Mouse (Mus musculus): ENCODE data around the gene Fgfr2. TPM values are rescaled to one million over a fixed set of nuclear protein-coding genes. Genes with fewer than 3 reads are reported as not detected.

Gene Fgfr2
- polyA plus RNA-seq, 1 experiment: 3.0 TPM

DNA sequence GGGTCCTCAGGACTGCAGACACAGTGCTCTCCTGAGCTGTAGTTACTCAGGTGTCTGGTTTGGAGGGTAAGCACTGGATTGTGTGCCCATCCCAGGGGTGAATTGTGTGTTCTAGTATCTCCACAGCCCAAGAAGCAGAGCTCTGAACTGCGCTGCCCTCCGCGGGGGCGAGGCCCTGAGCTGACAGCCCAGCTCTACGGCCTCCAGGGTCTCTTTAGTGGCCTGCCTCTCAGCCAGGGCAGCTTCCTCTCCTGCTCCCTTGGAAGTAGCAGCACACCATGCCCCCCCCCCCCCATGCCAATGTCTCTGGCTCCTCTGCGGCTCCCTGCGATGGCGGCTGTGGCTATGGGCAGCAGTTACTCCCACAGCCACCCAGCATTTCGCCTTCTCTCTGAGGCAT, 411.6 kb downstream of the Fgfr2 start:
- TF ChIP-seq POLR2A (IDR thresholded peaks at IDR 0.05; ENCODE audit: control insufficient read depth, low read depth, low read length): no peak
- no peak for TF ChIP-seq CTCF (IDR thresholded peaks at IDR 0.05; ENCODE audit: control insufficient read depth, insufficient read depth, insufficient replicate concordance, low read depth, low read length)
- no peak overlapping the region for H3K4me3 ChIP-seq (ENCODE audit: control insufficient read depth, low read depth, low read length)
- H3K27me3 ChIP-seq (ENCODE audit: control insufficient read depth, insufficient read depth, low read length): no peaks in the 10 kb centered on the region
- no peak overlapping the region for H3K27ac ChIP-seq (ENCODE audit: control insufficient read depth, insufficient read depth, low read depth, low read length)
- peaks cover 4% of the 10 kb centered on the region; the same call in 1 of the 2 replicates for H3K4me1 ChIP-seq (ENCODE audit: control insufficient read depth, insufficient read depth, low read length)
- H3K36me3 ChIP-seq (ENCODE audit: control insufficient read depth, insufficient read depth, low read length): no peaks in the 10 kb centered on the region

DNA sequence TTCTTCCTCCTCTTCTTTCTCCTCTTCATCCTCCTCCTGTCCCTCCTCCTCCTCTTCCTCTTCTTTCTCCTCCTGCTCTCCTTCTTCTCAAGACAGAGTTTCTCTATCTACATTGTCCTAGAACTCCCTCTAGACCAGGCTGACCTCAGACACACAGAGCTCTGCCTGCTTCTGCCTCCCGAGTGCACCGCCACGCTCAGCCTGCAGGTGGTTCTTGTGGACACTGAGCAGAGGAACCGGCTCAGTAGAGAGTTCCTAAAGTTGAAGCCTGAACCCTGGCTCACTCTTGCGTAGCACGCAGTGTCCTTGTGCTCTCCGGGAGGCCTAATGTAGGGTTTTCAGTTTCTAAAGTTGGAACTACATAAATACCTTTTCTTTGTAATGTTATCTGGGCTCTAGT, 418.0 kb downstream of the Fgfr2 start:
- H3K27ac ChIP-seq (ENCODE audit: control insufficient read depth, insufficient read depth, low read depth, low read length): no peak overlapping the region
- no peaks in the 10 kb centered on the region for H3K36me3 ChIP-seq (ENCODE audit: control insufficient read depth, insufficient read depth, low read length)
- no peaks in the 10 kb centered on the region; the same call in none of the 2 replicates for H3K4me1 ChIP-seq (ENCODE audit: control insufficient read depth, insufficient read depth, low read length)
- H3K4me3 ChIP-seq (ENCODE audit: control insufficient read depth, low read depth, low read length): no peak overlapping the region
- no peaks in the 10 kb centered on the region for H3K27me3 ChIP-seq (ENCODE audit: control insufficient read depth, insufficient read depth, low read length)
- TF ChIP-seq POLR2A (IDR thresholded peaks at IDR 0.05; ENCODE audit: control insufficient read depth, low read depth, low read length) (no peak), CTCF (IDR thresholded peaks at IDR 0.05; ENCODE audit: control insufficient read depth, insufficient read depth, insufficient replicate concordance, low read depth, low read length) (peak; percentile 21; the same call in 1 of the 2 replicates)

DNA sequence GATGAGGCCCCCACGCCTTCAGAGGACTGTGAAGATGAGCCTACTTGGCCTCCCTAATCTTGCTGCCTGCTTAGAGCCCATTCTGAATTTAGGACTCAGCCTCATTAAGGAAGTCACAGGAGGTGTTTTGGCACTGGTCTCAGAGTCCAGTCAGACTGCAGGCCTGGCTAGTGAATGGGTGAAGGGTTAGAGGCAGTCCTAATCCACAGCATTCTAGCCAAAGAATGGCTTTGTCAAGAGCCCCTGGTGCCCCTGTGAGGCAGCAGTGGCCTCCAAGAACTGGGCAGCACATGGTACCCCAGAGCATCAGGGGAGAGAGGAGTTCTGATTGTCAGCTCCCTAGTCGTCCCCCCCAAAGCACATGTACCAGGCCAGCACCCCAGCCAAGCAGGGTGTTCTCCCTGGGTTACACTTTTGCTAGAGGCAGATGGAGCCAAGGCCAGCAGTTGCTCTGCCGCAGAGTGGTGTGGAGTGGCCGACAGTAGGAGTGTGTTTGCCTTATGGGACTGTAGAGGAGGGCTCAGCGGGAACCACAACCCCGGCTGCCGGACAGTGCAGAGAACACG, 418.8 kb downstream of the Fgfr2 start:
- H3K4me3 ChIP-seq (ENCODE audit: control insufficient read depth, low read depth, low read length): no peak overlapping the region
- H3K27ac ChIP-seq (ENCODE audit: control insufficient read depth, insufficient read depth, low read depth, low read length): no peak overlapping the region
- no peak for TF ChIP-seq POLR2A (IDR thresholded peaks at IDR 0.05; ENCODE audit: control insufficient read depth, low read depth, low read length)
- no peak for TF ChIP-seq CTCF (IDR thresholded peaks at IDR 0.05; ENCODE audit: control insufficient read depth, insufficient read depth, insufficient replicate concordance, low read depth, low read length)
- H3K4me1 ChIP-seq (ENCODE audit: control insufficient read depth, insufficient read depth, low read length): no peaks in the 10 kb centered on the region; the same call in none of the 2 replicates
- H3K27me3 ChIP-seq (ENCODE audit: control insufficient read depth, insufficient read depth, low read length): no peaks in the 10 kb centered on the region
- no peaks in the 10 kb centered on the region for H3K36me3 ChIP-seq (ENCODE audit: control insufficient read depth, insufficient read depth, low read length)

DNA sequence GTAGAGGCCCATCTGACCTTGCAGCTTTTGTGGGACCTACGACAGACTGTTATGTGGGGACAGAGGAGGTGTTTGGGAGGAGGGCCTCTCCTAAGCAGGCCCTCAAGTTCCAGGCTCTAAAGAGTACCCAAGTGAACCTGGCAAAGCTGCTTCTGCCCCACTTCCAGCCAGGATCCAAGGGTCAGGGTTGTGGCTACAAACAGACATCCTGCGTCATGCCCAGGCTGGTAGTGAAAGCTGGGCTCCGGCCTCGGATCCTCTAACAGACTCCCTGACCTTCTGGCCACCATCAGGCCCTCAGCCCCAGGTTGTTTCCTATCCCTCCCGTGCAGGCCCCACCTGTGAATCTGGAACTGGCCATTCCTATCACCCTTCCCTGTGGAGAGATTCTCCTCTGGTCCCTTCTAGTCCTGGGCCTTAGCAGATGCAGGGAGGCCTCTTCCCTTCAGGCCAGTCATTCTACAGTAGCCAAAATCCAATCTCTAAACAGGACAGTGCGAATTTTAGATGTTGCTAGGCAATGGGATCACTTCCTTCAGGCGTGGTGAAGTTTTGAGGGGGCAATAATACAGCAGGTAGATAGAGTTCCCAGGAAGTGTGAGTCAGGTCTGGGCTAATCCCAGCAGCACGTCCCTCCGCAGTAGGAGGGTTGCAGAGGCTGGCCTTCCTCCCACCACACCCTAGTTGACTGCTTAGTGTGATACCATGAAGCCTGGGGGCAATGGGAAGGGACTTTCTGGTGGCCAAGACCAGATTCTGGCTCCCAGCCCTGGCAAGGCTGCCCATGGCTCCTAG, 419.4 kb downstream of the Fgfr2 start:
- Histone ChIP-seq H3K27me3 (ENCODE audit: control insufficient read depth, insufficient read depth, low read length) (no peaks in the 10 kb centered on the region), H3K36me3 (ENCODE audit: control insufficient read depth, insufficient read depth, low read length) (no peaks in the 10 kb centered on the region), H3K27ac (ENCODE audit: control insufficient read depth, insufficient read depth, low read depth, low read length) (no peak overlapping the region), H3K4me3 (ENCODE audit: control insufficient read depth, low read depth, low read length) (no peak overlapping the region), H3K4me1 (ENCODE audit: control insufficient read depth, insufficient read depth, low read length) (no peaks in the 10 kb centered on the region; the same call in none of the 2 replicates)
- TF ChIP-seq POLR2A (IDR thresholded peaks at IDR 0.05; ENCODE audit: control insufficient read depth, low read depth, low read length): no peak
- no peak for TF ChIP-seq CTCF (IDR thresholded peaks at IDR 0.05; ENCODE audit: control insufficient read depth, insufficient read depth, insufficient replicate concordance, low read depth, low read length)

DNA sequence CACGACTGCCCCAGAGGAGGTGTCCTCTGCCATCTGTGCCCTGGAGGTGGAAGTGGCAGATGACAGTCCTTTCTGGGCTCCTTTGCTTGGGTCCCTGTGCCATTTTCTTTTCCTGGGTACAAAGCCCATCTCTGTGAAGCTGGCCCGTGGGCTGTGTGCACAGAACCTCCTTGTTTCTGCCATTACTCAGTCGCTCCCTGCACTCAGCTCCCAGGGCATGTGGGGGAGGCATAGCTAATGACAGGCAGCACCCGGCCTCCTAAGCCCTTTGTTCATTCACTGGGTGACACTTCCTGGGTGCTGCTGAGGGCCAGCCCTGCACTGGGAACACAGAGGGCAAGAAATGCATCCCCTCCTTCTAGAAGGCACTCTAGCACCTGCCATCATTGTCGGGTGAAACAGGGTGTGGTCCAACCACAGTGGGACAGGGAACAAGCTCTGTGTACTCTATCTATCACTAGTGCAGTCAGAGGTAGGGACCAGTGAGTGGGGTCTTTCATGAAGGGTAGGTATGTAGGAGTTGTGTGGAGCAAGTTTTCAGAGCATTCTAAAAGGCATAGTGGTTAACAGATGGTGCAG, 420.6 kb downstream of the Fgfr2 start:
- Histone ChIP-seq H3K4me1 (ENCODE audit: control insufficient read depth, insufficient read depth, low read length) (no peaks in the 10 kb centered on the region; the same call in none of the 2 replicates), H3K27me3 (ENCODE audit: control insufficient read depth, insufficient read depth, low read length) (no peaks in the 10 kb centered on the region), H3K36me3 (ENCODE audit: control insufficient read depth, insufficient read depth, low read length) (no peaks in the 10 kb centered on the region), H3K27ac (ENCODE audit: control insufficient read depth, insufficient read depth, low read depth, low read length) (no peak overlapping the region), H3K4me3 (ENCODE audit: control insufficient read depth, low read depth, low read length) (no peak overlapping the region)
- TF ChIP-seq POLR2A (IDR thresholded peaks at IDR 0.05; ENCODE audit: control insufficient read depth, low read depth, low read length) (no peak), CTCF (IDR thresholded peaks at IDR 0.05; ENCODE audit: control insufficient read depth, insufficient read depth, insufficient replicate concordance, low read depth, low read length) (no peak)

DNA sequence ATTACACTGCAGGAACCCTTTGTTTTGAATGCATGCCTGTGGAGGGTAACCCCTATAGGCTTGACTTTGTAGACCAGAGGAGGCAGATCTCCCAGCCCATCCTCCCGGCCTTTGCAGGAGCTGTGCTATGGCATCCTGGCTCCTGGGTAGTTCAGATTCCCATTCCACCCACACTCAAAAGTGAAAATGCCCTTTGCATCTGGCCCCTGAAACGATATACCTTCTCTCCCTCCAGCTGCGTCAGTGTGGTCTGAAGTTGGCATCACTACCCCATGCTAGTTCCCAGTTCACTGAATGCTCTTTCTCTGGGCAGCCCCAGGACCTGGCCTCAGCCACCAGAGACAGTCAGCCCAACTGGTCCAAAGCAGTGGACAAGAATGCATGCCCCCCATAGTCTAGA, 421.1 kb downstream of the Fgfr2 start:
- Histone ChIP-seq H3K4me3 (ENCODE audit: control insufficient read depth, low read depth, low read length) (no peak overlapping the region), H3K36me3 (ENCODE audit: control insufficient read depth, insufficient read depth, low read length) (no peaks in the 10 kb centered on the region), H3K27ac (ENCODE audit: control insufficient read depth, insufficient read depth, low read depth, low read length) (no peak overlapping the region), H3K4me1 (ENCODE audit: control insufficient read depth, insufficient read depth, low read length) (no peaks in the 10 kb centered on the region; the same call in none of the 2 replicates), H3K27me3 (ENCODE audit: control insufficient read depth, insufficient read depth, low read length) (no peaks in the 10 kb centered on the region)
- TF ChIP-seq CTCF (IDR thresholded peaks at IDR 0.05; ENCODE audit: control insufficient read depth, insufficient read depth, insufficient replicate concordance, low read depth, low read length) (no peak), POLR2A (IDR thresholded peaks at IDR 0.05; ENCODE audit: control insufficient read depth, low read depth, low read length) (no peak)

DNA sequence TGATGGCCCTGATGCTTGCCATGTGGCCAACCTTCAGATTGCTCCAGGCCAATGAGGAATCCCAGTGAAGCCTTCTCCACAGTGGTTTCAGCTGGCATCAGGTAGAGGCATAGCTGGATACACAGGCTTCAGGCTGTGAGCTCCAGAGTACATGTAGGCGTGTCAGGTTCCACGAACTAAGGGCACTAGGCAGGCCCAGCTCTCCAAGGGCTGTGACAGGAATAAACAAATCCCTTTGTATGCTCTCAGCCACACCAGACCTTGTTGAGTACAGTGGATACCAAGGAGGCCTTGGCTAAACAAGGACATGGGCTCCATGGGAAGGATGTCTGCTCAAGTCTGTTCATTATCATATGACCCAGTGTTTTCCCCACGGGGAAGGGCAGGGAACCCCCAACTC, 421.7 kb downstream of the Fgfr2 start:
- H3K36me3 ChIP-seq (ENCODE audit: control insufficient read depth, insufficient read depth, low read length): no peaks in the 10 kb centered on the region
- no peak overlapping the region for H3K4me3 ChIP-seq (ENCODE audit: control insufficient read depth, low read depth, low read length)
- H3K27ac ChIP-seq (ENCODE audit: control insufficient read depth, insufficient read depth, low read depth, low read length): no peak overlapping the region
- no peaks in the 10 kb centered on the region; the same call in none of the 2 replicates for H3K4me1 ChIP-seq (ENCODE audit: control insufficient read depth, insufficient read depth, low read length)
- no peaks in the 10 kb centered on the region for H3K27me3 ChIP-seq (ENCODE audit: control insufficient read depth, insufficient read depth, low read length)
- TF ChIP-seq POLR2A (IDR thresholded peaks at IDR 0.05; ENCODE audit: control insufficient read depth, low read depth, low read length) (no peak), CTCF (IDR thresholded peaks at IDR 0.05; ENCODE audit: control insufficient read depth, insufficient read depth, insufficient replicate concordance, low read depth, low read length) (no peak)
